Mouse (Mus musculus) midbrain, embryonic 14.5 days (tissue): Measurements from ENCODE around the gene Rpl3. TPM values are rescaled to one million over a fixed set of nuclear protein-coding genes. Genes with fewer than 3 reads are reported as not detected.

ENCODE experiments used
- ATAC-seq: fragments of 200-750 bp; cut with Nextera tagmentation; 2 replicates; pipeline ENCODE4 v1.8.0; 2017; ENCODE audit warnings: moderate number of reproducible peaks, moderate library complexity; ENCODE audit not compliant: low FRiP score, low TSS enrichment
- DNase-seq: peaks from one replicate; pipeline ENCODE4 v3.0.0-alpha.2; 2015
- H3K27ac ChIP-seq: fragments of 300-500 bp; sonication (generic); replicated peaks from 2 replicates; pipeline ENCODE4 v1.5.1; 2014; ENCODE audit warnings: mild to moderate bottlenecking, low read depth, low read length, moderate library complexity
- H3K27me3 ChIP-seq: fragments of 300-500 bp; sonication (generic); 2 replicates; pipeline ENCODE4 v1.6.1; 2014; ENCODE audit warnings: low read length, control low read depth, mixed read lengths; ENCODE audit not compliant: control insufficient read depth, insufficient read depth
- H3K36me3 ChIP-seq: fragments of 300-500 bp; sonication (generic); 2 replicates; pipeline ENCODE4 v1.6.1; 2014; ENCODE audit warnings: low read length, control low read depth; ENCODE audit not compliant: control insufficient read depth, insufficient read depth
- H3K4me1 ChIP-seq: fragments of 300-500 bp; sonication (generic); 2 replicates; pipeline ENCODE4 v1.6.1; 2014; ENCODE audit warnings: mild to moderate bottlenecking, antibody characterized with exemption, low read length, control low read depth; ENCODE audit not compliant: control insufficient read depth, insufficient read depth
- H3K4me2 ChIP-seq: fragments of 300-500 bp; sonication (generic); 2 replicates; pipeline ENCODE4 v1.6.1; 2014; ENCODE audit warnings: mild to moderate bottlenecking, low read length, moderate library complexity
- H3K4me3 ChIP-seq: fragments of 300-500 bp; sonication (generic); replicated peaks from 2 replicates; pipeline ENCODE4 v1.5.1; 2014; ENCODE audit warnings: low read depth, low read length
- H3K9ac ChIP-seq: fragments of 300-500 bp; sonication (generic); replicated peaks from 2 replicates; pipeline ENCODE4 v1.6.1; 2014; ENCODE audit warnings: mild to moderate bottlenecking, low read length, moderate library complexity
- H3K9me3 ChIP-seq: fragments of 300-500 bp; sonication (generic); 2 replicates; pipeline ENCODE4 v1.6.1; 2016; ENCODE audit warnings: low read length, control low read depth, mixed read lengths; ENCODE audit not compliant: control insufficient read depth
- WGBS: fragments of 180-500 bp; shearing (Covaris S2); extraction: QIAGEN DNeasy Blood & Tissue Kit; methylation state at CpG from one replicate; pipeline ENCODE4 v1.1.7; 2014; 5-methylcytosine and 5-hydroxymethylcytosine counted together
- microRNA-seq: library from miRNA; unstranded; fragments of <30 nt; microRNA quantifications from one replicate; pipeline ENCODE4, GENCODE M21; 2016
- polyA plus RNA-seq: library from polyadenylated mRNA; unstranded; fragments of >200 nt; fragmentation: Nextera tagmentation; extraction: Ambion mirVana; gene quantifications from 2 replicates; pipeline ENCODE4 v1.2.1, GENCODE M21; 2014

The Rpl3 gene
- polyA plus RNA-seq, 1 experiment from 2014 or later, result 724 TPM

DNA sequence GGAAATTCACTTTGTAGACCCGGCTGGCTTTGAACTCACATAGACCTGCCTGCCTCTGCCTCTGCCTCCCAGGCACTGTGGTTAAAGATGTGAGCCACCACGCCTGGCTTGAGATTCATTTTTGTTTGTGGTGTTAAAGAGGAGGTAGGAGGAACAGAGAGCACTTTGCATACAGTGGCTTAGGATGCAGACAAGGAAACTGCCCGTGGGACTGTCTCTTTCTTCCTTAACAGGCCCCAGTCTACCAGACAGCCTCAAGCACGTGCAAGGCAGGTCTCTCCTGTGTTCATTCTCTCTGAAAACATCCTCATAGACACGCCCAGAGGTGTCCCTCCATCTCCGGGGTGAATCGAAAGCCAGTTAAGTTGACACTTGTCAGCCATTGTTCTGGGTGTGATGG is 57.3 kb downstream of the Rpl3 start:
- WGBS, result 73% methylated on average over 7 of the region's 7 CpGs
- ATAC-seq (no peak), DNase-seq (no peak)
- H3K4me3 ChIP-seq, result no peak overlapping the region
- H3K9me3 ChIP-seq, result no peaks in the 10 kb centered on the region
- H3K27ac ChIP-seq, result no peak overlapping the region
- H3K36me3 ChIP-seq, result no peaks in the 10 kb centered on the region
- no peaks in the 10 kb centered on the region for H3K27me3 ChIP-seq
- H3K4me2 ChIP-seq, result no peak overlapping the region
- H3K4me1 ChIP-seq, result no peaks in the 10 kb centered on the region
- H3K9ac ChIP-seq, result no peak overlapping the region

DNA sequence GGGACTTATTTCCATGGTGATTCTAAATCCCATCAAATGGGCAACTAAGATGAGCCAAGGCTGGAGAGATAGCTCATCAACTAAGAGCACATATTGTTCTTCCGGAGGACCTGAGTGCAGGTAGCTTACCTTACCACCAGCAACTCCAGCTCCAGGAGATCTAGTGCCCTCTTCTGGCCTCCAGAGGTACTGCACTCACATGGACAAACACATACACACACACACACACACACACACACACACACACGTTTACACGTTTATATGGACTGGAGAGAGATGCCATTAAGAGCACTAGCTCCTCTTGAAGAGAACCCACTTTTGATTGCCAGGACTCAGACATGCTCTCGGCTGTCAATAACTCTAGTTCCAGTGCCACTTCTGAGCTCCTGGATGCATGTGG is 60.5 kb downstream of the Rpl3 start:
- DNase-seq (no peak), ATAC-seq (no peak)
- Histone ChIP-seq H3K9ac (no peak overlapping the region), H3K4me1 (no peaks in the 10 kb centered on the region), H3K9me3 (no peaks in the 10 kb centered on the region), H3K4me2 (no peak overlapping the region), H3K4me3 (no peak overlapping the region), H3K27me3 (no peaks in the 10 kb centered on the region), H3K27ac (no peak overlapping the region), H3K36me3 (no peaks in the 10 kb centered on the region)
- 87% methylated on average over 4 of the region's 4 CpGs for WGBS

DNA sequence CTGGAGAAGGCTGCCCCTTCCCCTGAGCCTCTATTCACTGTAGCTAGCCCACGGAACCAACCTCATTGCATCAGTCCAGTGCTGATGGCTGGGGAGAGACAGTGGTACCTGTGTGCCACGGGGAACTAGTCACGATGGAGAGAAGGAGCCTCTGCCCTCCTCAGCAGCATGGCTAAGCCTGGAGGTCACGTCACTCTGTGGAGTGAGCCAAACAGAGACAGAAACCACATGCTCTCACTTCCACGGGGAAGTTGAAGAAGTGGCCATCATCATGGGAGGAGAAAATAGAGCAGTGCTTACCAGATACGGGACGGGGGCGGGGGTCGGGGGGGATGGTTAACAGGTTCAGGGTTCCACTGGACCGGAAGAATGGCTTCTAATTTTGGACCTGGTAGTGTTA is 61.3 kb downstream of the Rpl3 start:
- no peak for DNase-seq
- Histone ChIP-seq H3K4me2 (no peak overlapping the region), H3K4me3 (no peak overlapping the region), H3K36me3 (no peaks in the 10 kb centered on the region), H3K9me3 (no peaks in the 10 kb centered on the region), H3K9ac (no peak overlapping the region), H3K27ac (no peak overlapping the region), H3K4me1 (no peaks in the 10 kb centered on the region; the same call in 1 of the 2 replicates), H3K27me3 (no peaks in the 10 kb centered on the region)
- ATAC-seq, result no peak
- 95% methylated on average over 10 of the region's 10 CpGs for WGBS

DNA sequence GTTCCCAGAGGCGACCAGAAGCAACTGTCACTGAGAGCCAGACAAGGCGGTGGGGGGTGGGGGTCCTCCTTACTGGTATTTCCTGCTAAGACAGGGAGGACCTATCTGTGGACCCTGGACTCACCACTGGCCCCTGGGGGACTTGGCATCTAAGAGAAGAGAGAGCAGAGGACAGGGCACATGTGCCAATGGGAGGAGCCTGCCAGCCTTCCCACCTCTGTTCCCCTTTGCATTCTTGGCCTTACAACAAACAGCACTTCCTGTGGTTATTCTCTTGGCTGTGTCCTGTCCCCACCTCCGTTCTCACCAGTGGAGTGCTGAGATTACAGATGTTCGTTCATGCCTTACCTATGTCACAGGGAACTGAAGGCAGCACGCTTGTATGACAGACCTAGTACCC is 62.8 kb downstream of the Rpl3 start:
- Histone ChIP-seq H3K4me1 (peaks cover 10% of the 10 kb centered on the region), H3K27me3 (no peaks in the 10 kb centered on the region), H3K9ac (no peak overlapping the region), H3K27ac (no peak overlapping the region), H3K36me3 (no peaks in the 10 kb centered on the region), H3K4me2 (no peak overlapping the region), H3K9me3 (no peaks in the 10 kb centered on the region), H3K4me3 (no peak overlapping the region)
- 82% methylated on average over 5 of the region's 5 CpGs for WGBS
- ATAC-seq (no peak), DNase-seq (no peak)

Small RNAs within 50 kb of the gene (microRNA-seq; reads per million reads assigned to microRNA genes)
- gene Snord43, result 81.1 reads per million, percentile 54 among the genes with 10 or more reads in this experiment

Other genes with a start within 250 kb of the Rpl3 start
- gene Apobec3, start 200.2 kb downstream of the Rpl3 start, polyA plus RNA-seq, result 0.92 and 5.0 TPM in 2 replicates
- gene Cbx7, start 120.7 kb downstream of the Rpl3 start, polyA plus RNA-seq, result 4.4 TPM in 2 replicates
- gene Pdgfb, start 76.9 kb downstream of the Rpl3 start, polyA plus RNA-seq, result 4.7 and 5.1 TPM in 2 replicates
- gene Syngr1, start 534 bp downstream of the Rpl3 start, polyA plus RNA-seq, result 26.3 and 39.4 TPM in 2 replicates
- gene Tab1, start 41.3 kb upstream of the Rpl3 start, polyA plus RNA-seq, result 37.9 and 42.5 TPM in 2 replicates
- 19.9 and 20.5 TPM in 2 replicates for gene Mgat3, start 81.9 kb upstream of the Rpl3 start, polyA plus RNA-seq
- gene Mief1, start 142.2 kb upstream of the Rpl3 start, polyA plus RNA-seq, result 28.1 and 41.7 TPM in 2 replicates
- gene AC140267.1, start 144.0 kb upstream of the Rpl3 start, polyA plus RNA-seq, result 2.1 TPM in 1 of 2 replicates, not detected in the other
- gene Atf4, start 163.3 kb upstream of the Rpl3 start, polyA plus RNA-seq, result 114 and 122 TPM in 2 replicates
- gene Rps19bp1, start 172.4 kb upstream of the Rpl3 start, polyA plus RNA-seq, result 73.9 and 100 TPM in 2 replicates
- gene Cacna1i, start 195.4 kb upstream of the Rpl3 start, polyA plus RNA-seq, result 0.75 and 1.5 TPM in 2 replicates